Mouse (Mus musculus): Measurements from ENCODE around the gene Psmd3. TPM values are rescaled to one million over a fixed set of nuclear protein-coding genes. Genes with fewer than 3 reads are reported as not detected.

Psmd3 gene
- polyA plus RNA-seq, 1 experiment, result not detected

GRCm38 (mm10) chr11:98682811-98683210, 457 bp downstream of the Psmd3 start:
- TF ChIP-seq CTCF (IDR thresholded peaks at IDR 0.05; ENCODE audit: insufficient read depth, low read depth, low read length) (no peak), POLR2A (IDR thresholded peaks at IDR 0.05; ENCODE audit: insufficient read depth, low read depth, low read length) (no peak)
- 0% methylated on average over 23 of the region's 23 CpGs for WGBS
- Histone ChIP-seq H3K27ac (ENCODE audit: insufficient read depth, low read depth, low read length) (peak overlapping the region; percentile 47), H3K4me1 (ENCODE audit: control insufficient read depth, insufficient read depth, low read length) (peaks cover 2% of the 10 kb centered on the region; the same call in 1 of the 2 replicates), H3K4me3 (ENCODE audit: insufficient read depth, low read depth, low read length) (peak overlapping the region; percentile 98)

- H3K4me3 ChIP-seq (ENCODE audit: insufficient read depth, low read depth, low read length), result no peak overlapping the region
- no peak overlapping the region for H3K27ac ChIP-seq (ENCODE audit: insufficient read depth, low read depth, low read length)
- WGBS, result 90% methylated on average over 9 of the region's 9 CpGs
- TF ChIP-seq POLR2A (IDR thresholded peaks at IDR 0.05; ENCODE audit: insufficient read depth, low read depth, low read length) (no peak), CTCF (IDR thresholded peaks at IDR 0.05; ENCODE audit: insufficient read depth, low read depth, low read length) (no peak)
- peaks cover 2% of the 10 kb centered on the region; the same call in 1 of the 2 replicates for H3K4me1 ChIP-seq (ENCODE audit: control insufficient read depth, insufficient read depth, low read length)
Observed at GRCm38 (mm10) chr11:98685642-98686041, 3.3 kb downstream of the Psmd3 start.

- no peak for TF ChIP-seq POLR2A (IDR thresholded peaks at IDR 0.05; ENCODE audit: insufficient read depth, low read depth, low read length)
- TF ChIP-seq CTCF (IDR thresholded peaks at IDR 0.05; ENCODE audit: insufficient read depth, low read depth, low read length), result no peak
- Histone ChIP-seq H3K27ac (ENCODE audit: insufficient read depth, low read depth, low read length) (no peak overlapping the region), H3K4me3 (ENCODE audit: insufficient read depth, low read depth, low read length) (no peak overlapping the region), H3K4me1 (ENCODE audit: control insufficient read depth, insufficient read depth, low read length) (peaks cover 2% of the 10 kb centered on the region; the same call in 1 of the 2 replicates)
- WGBS, result 87% methylated on average over 4 of the region's 4 CpGs
Observed at GRCm38 (mm10) chr11:98686976-98687375, 4.6 kb downstream of the Psmd3 start.

- Histone ChIP-seq H3K4me1 (ENCODE audit: control insufficient read depth, insufficient read depth, low read length) (peaks cover 2% of the 10 kb centered on the region; the same call in 1 of the 2 replicates), H3K4me3 (ENCODE audit: insufficient read depth, low read depth, low read length) (no peak overlapping the region), H3K27ac (ENCODE audit: insufficient read depth, low read depth, low read length) (no peak overlapping the region)
- WGBS, result 87% methylated on average over 8 of the region's 8 CpGs
- TF ChIP-seq CTCF (IDR thresholded peaks at IDR 0.05; ENCODE audit: insufficient read depth, low read depth, low read length) (no peak), POLR2A (IDR thresholded peaks at IDR 0.05; ENCODE audit: insufficient read depth, low read depth, low read length) (no peak)
Observed at GRCm38 (mm10) chr11:98688009-98688408, 5.7 kb downstream of the Psmd3 start.

- Histone ChIP-seq H3K4me1 (ENCODE audit: control insufficient read depth, insufficient read depth, low read length) (no peaks in the 10 kb centered on the region), H3K4me3 (ENCODE audit: insufficient read depth, low read depth, low read length) (no peak overlapping the region), H3K27ac (ENCODE audit: insufficient read depth, low read depth, low read length) (no peak overlapping the region)
- TF ChIP-seq POLR2A (IDR thresholded peaks at IDR 0.05; ENCODE audit: insufficient read depth, low read depth, low read length) (no peak), CTCF (IDR thresholded peaks at IDR 0.05; ENCODE audit: insufficient read depth, low read depth, low read length) (no peak)
- WGBS, result 50% methylated on average over 13 of the region's 13 CpGs
Observed at GRCm38 (mm10) chr11:98693201-98693600, 10.8 kb downstream of the Psmd3 start.

- no peak for TF ChIP-seq POLR2A (IDR thresholded peaks at IDR 0.05; ENCODE audit: insufficient read depth, low read depth, low read length)
- TF ChIP-seq CTCF (IDR thresholded peaks at IDR 0.05; ENCODE audit: insufficient read depth, low read depth, low read length), result no peak
- no peak overlapping the region for H3K27ac ChIP-seq (ENCODE audit: insufficient read depth, low read depth, low read length)
- no peak overlapping the region for H3K4me3 ChIP-seq (ENCODE audit: insufficient read depth, low read depth, low read length)
- H3K4me1 ChIP-seq (ENCODE audit: control insufficient read depth, insufficient read depth, low read length), result no peaks in the 10 kb centered on the region
- WGBS, result 89% methylated on average over 9 of the region's 9 CpGs
Observed at GRCm38 (mm10) chr11:98693746-98694145, 11.4 kb downstream of the Psmd3 start.

- WGBS, result 74% methylated on average over 9 of the region's 9 CpGs
- Histone ChIP-seq H3K4me3 (ENCODE audit: insufficient read depth, low read depth, low read length) (no peak overlapping the region), H3K27ac (ENCODE audit: insufficient read depth, low read depth, low read length) (no peak overlapping the region), H3K4me1 (ENCODE audit: control insufficient read depth, insufficient read depth, low read length) (no peaks in the 10 kb centered on the region)
- TF ChIP-seq POLR2A (IDR thresholded peaks at IDR 0.05; ENCODE audit: insufficient read depth, low read depth, low read length) (no peak), CTCF (IDR thresholded peaks at IDR 0.05; ENCODE audit: insufficient read depth, low read depth, low read length) (no peak)
Observed at GRCm38 (mm10) chr11:98694301-98694700, 11.9 kb downstream of the Psmd3 start.

GRCm38 (mm10) chr11:98695408-98695807, 13.1 kb downstream of the Psmd3 start:
- no peak overlapping the region for H3K27ac ChIP-seq (ENCODE audit: insufficient read depth, low read depth, low read length)
- 55% methylated on average over 14 of the region's 14 CpGs for WGBS
- H3K4me3 ChIP-seq (ENCODE audit: insufficient read depth, low read depth, low read length), result no peak overlapping the region
- TF ChIP-seq POLR2A (IDR thresholded peaks at IDR 0.05; ENCODE audit: insufficient read depth, low read depth, low read length) (no peak), CTCF (IDR thresholded peaks at IDR 0.05; ENCODE audit: insufficient read depth, low read depth, low read length) (no peak)
- H3K4me1 ChIP-seq (ENCODE audit: control insufficient read depth, insufficient read depth, low read length), result no peaks in the 10 kb centered on the region

- Histone ChIP-seq H3K4me3 (ENCODE audit: insufficient read depth, low read depth, low read length) (no peak overlapping the region), H3K4me1 (ENCODE audit: control insufficient read depth, insufficient read depth, low read length) (no peaks in the 10 kb centered on the region), H3K27ac (ENCODE audit: insufficient read depth, low read depth, low read length) (no peak overlapping the region)
- TF ChIP-seq CTCF (IDR thresholded peaks at IDR 0.05; ENCODE audit: insufficient read depth, low read depth, low read length) (no peak), POLR2A (IDR thresholded peaks at IDR 0.05; ENCODE audit: insufficient read depth, low read depth, low read length) (no peak)
- WGBS, result 80% methylated on average over 14 of the region's 14 CpGs
Observed at GRCm38 (mm10) chr11:98696454-98697216, 14.3 kb downstream of the Psmd3 start.

Data from olfactory bulb, adult 2 months (tissue).